Mouse (Mus musculus) midbrain, embryonic 14.5 days (tissue): ENCODE data around the gene Alg2. TPM values are rescaled to one million over a fixed set of nuclear protein-coding genes. Genes with fewer than 3 reads are reported as not detected.

ENCODE experiments used
- ATAC-seq: fragments of 200-750 bp; cut with Nextera tagmentation; 2 replicates; pipeline ENCODE4 v1.8.0; 2017; ENCODE audit warnings: moderate number of reproducible peaks, moderate library complexity; ENCODE audit not compliant: low FRiP score, low TSS enrichment
- DNase-seq: peaks from one replicate; pipeline ENCODE4 v3.0.0-alpha.2; 2015
- H3K27ac ChIP-seq: fragments of 300-500 bp; sonication (generic); replicated peaks from 2 replicates; pipeline ENCODE4 v1.5.1; 2014; ENCODE audit warnings: mild to moderate bottlenecking, low read depth, low read length, moderate library complexity
- H3K27me3 ChIP-seq: fragments of 300-500 bp; sonication (generic); 2 replicates; pipeline ENCODE4 v1.6.1; 2014; ENCODE audit warnings: low read length, control low read depth, mixed read lengths; ENCODE audit not compliant: control insufficient read depth, insufficient read depth
- H3K36me3 ChIP-seq: fragments of 300-500 bp; sonication (generic); 2 replicates; pipeline ENCODE4 v1.6.1; 2014; ENCODE audit warnings: low read length, control low read depth; ENCODE audit not compliant: control insufficient read depth, insufficient read depth
- H3K4me1 ChIP-seq: fragments of 300-500 bp; sonication (generic); 2 replicates; pipeline ENCODE4 v1.6.1; 2014; ENCODE audit warnings: mild to moderate bottlenecking, antibody characterized with exemption, low read length, control low read depth; ENCODE audit not compliant: control insufficient read depth, insufficient read depth
- H3K4me2 ChIP-seq: fragments of 300-500 bp; sonication (generic); 2 replicates; pipeline ENCODE4 v1.6.1; 2014; ENCODE audit warnings: mild to moderate bottlenecking, low read length, moderate library complexity
- H3K4me3 ChIP-seq: fragments of 300-500 bp; sonication (generic); replicated peaks from 2 replicates; pipeline ENCODE4 v1.5.1; 2014; ENCODE audit warnings: low read depth, low read length
- H3K9ac ChIP-seq: fragments of 300-500 bp; sonication (generic); replicated peaks from 2 replicates; pipeline ENCODE4 v1.6.1; 2014; ENCODE audit warnings: mild to moderate bottlenecking, low read length, moderate library complexity
- H3K9me3 ChIP-seq: fragments of 300-500 bp; sonication (generic); 2 replicates; pipeline ENCODE4 v1.6.1; 2016; ENCODE audit warnings: low read length, control low read depth, mixed read lengths; ENCODE audit not compliant: control insufficient read depth
- WGBS: fragments of 180-500 bp; shearing (Covaris S2); extraction: QIAGEN DNeasy Blood & Tissue Kit; methylation state at CpG from one replicate; pipeline ENCODE4 v1.1.7; 2014; 5-methylcytosine and 5-hydroxymethylcytosine counted together
- polyA plus RNA-seq: library from polyadenylated mRNA; unstranded; fragments of >200 nt; fragmentation: Nextera tagmentation; extraction: Ambion mirVana; gene quantifications from 2 replicates; pipeline ENCODE4 v1.2.1, GENCODE M21; 2014

Gene Alg2
- polyA plus RNA-seq: 311 and 339 TPM in 2 replicates

GRCm38 (mm10) chr4:47473968-47474729 lies at the start of gene Alg2, which contains the start of gene Sec61b:
Gene Alg2, minus strand, starts transcription at chr4:47474333.
Gene Sec61b, plus strand, starts transcription at chr4:47474658.
- Histone ChIP-seq H3K4me3 (peak within 1 kb of the TSS; percentile 91), H3K27ac (peak within 1 kb of the TSS; percentile 97), H3K4me2 (peak within 1 kb of the TSS; percentile 59), H3K4me1 (peaks cover 16% of the 10 kb centered on the region), H3K9ac (peak within 1 kb of the TSS; percentile 88), H3K9me3 (no peaks in the 10 kb centered on the region), H3K36me3 (peaks cover 62% of the 10 kb centered on the region), H3K27me3 (no peaks in the 10 kb centered on the region)
- ATAC-seq (peak; percentile 97), DNase-seq (peak; percentile 100)
- WGBS: under 1% methylated on average over 58 of the region's 58 CpGs

- ATAC-seq: peak; percentile 34; the same call in 1 of the 2 replicates
Measured at GRCm38 (mm10) chr4:47521884-47522605, 47.9 kb upstream of the Alg2 start.

GRCm38 (mm10) chr4:47520076-47520475 lies 45.9 kb upstream of the Alg2 start:
- H3K27ac ChIP-seq: no peak overlapping the region
- DNase-seq (no peak), ATAC-seq (no peak)
- H3K4me2 ChIP-seq: no peak overlapping the region
- H3K27me3 ChIP-seq: no peaks in the 10 kb centered on the region
- no peaks in the 10 kb centered on the region for H3K36me3 ChIP-seq
- H3K4me3 ChIP-seq: no peak overlapping the region
- 69% methylated on average over 4 of the region's 4 CpGs for WGBS
- no peaks in the 10 kb centered on the region for H3K4me1 ChIP-seq
- no peaks in the 10 kb centered on the region for H3K9me3 ChIP-seq
- H3K9ac ChIP-seq: no peak overlapping the region

More at GRCm38 (mm10) chr4:47521884-47522605, 47.9 kb upstream of the Alg2 start:
- H3K9me3 ChIP-seq: no peaks in the 10 kb centered on the region
- no peaks in the 10 kb centered on the region for H3K4me1 ChIP-seq
- DNase-seq: peak; percentile 85
- no peak overlapping the region for H3K4me2 ChIP-seq
- no peak overlapping the region for H3K9ac ChIP-seq
- 89% methylated on average over 6 of the region's 6 CpGs for WGBS
- no peaks in the 10 kb centered on the region for H3K36me3 ChIP-seq
- H3K27ac ChIP-seq: no peak overlapping the region
- H3K4me3 ChIP-seq: no peak overlapping the region
- no peaks in the 10 kb centered on the region for H3K27me3 ChIP-seq

DNA sequence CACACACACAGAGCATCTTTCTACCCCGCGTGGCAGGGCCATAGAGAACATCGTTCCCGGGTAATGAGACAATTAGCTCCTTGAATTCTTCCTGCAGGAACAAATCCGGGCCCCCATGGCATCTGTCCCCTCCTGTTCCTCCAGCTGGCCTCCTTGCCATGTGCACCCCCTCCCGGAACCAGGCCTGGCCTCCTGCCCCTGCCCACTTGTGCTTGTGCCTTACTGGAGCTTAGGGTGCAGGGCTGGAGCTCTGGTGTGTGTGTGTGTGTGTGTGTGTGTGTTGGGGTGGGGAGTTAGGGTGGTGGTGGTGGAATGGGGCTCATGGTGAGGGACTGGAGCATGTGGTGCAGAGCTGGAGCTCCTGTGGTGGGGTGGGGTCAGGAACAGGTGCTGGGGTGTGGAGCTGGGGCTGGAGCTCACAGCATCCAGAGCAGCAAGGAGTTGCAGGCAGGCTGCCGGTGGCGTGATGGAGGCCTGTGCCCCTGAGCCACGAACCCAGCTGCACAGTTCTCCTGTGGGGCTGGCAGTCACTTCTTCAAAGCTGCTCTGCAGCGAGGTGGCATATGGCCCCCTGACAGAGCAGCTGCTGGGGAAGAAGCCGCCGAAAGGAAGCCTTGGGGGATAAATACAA lies 44.5 kb upstream of the Alg2 start:
- Histone ChIP-seq H3K4me3 (no peak overlapping the region), H3K4me2 (0 out of 2 replicates have a peak overlapping the region, but pooled peaks have one; percentile 8), H3K9ac (no peak overlapping the region), H3K27me3 (no peaks in the 10 kb centered on the region), H3K27ac (no peak overlapping the region), H3K4me1 (no peaks in the 10 kb centered on the region), H3K36me3 (no peaks in the 10 kb centered on the region), H3K9me3 (no peaks in the 10 kb centered on the region)
- WGBS: 51% methylated on average over 12 of the region's 12 CpGs
- peak; percentile 55 for ATAC-seq
- DNase-seq: peak; percentile 27

- H3K4me2 ChIP-seq: no peak overlapping the region
- ATAC-seq: no peak
- 89% methylated on average over 10 of the region's 10 CpGs for WGBS
Measured at GRCm38 (mm10) chr4:47504841-47505517, 30.8 kb upstream of the Alg2 start.

DNA sequence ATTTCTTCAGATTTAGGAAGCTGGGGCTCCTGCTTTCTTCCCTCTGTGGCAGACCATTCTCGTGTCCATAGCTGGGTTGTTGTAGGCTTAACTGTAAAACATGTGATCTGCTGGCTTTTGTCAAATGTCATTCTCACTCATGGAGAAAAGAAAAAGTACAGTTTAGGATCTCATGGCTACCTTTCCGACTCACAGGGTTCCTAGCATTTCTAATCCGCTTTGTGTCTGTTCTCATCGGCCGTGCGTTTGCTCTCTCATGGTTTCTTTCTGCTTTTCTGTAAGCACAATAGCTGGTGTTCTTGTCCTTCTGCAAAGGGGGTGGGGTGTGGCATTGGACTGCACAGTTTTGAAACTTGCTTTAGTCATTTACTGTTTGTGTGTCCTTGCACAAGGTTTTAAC lies 28.9 kb upstream of the Alg2 start:
- Histone ChIP-seq H3K4me2 (no peak overlapping the region), H3K4me1 (no peaks in the 10 kb centered on the region), H3K9me3 (no peaks in the 10 kb centered on the region), H3K27ac (no peak overlapping the region), H3K27me3 (no peaks in the 10 kb centered on the region), H3K36me3 (no peaks in the 10 kb centered on the region), H3K9ac (no peak overlapping the region), H3K4me3 (no peak overlapping the region)
- ATAC-seq (no peak), DNase-seq (peak; percentile 48)
- WGBS: 85% methylated on average over 6 of the region's 6 CpGs

More at GRCm38 (mm10) chr4:47504841-47505517, 30.8 kb upstream of the Alg2 start:
- Histone ChIP-seq H3K27me3 (no peaks in the 10 kb centered on the region), H3K36me3 (no peaks in the 10 kb centered on the region), H3K4me1 (no peaks in the 10 kb centered on the region), H3K4me3 (no peak overlapping the region), H3K9me3 (no peaks in the 10 kb centered on the region), H3K27ac (no peak overlapping the region), H3K9ac (no peak overlapping the region)
- DNase-seq: no peak

- Histone ChIP-seq H3K27me3 (no peaks in the 10 kb centered on the region), H3K9ac (no peak overlapping the region), H3K4me1 (no peaks in the 10 kb centered on the region), H3K4me2 (no peak overlapping the region), H3K36me3 (no peaks in the 10 kb centered on the region), H3K27ac (no peak overlapping the region), H3K4me3 (no peak overlapping the region), H3K9me3 (no peaks in the 10 kb centered on the region)
- DNase-seq (peak; percentile 78), ATAC-seq (peak; percentile 55; the same call in 1 of the 2 replicates)
- 27% methylated on average over 4 of the region's 4 CpGs for WGBS
Measured at GRCm38 (mm10) chr4:47502546-47502971, 28.4 kb upstream of the Alg2 start.

- Histone ChIP-seq H3K4me2 (no peak overlapping the region), H3K9ac (no peak overlapping the region), H3K27me3 (no peaks in the 10 kb centered on the region), H3K4me1 (no peaks in the 10 kb centered on the region), H3K4me3 (no peak overlapping the region), H3K9me3 (no peaks in the 10 kb centered on the region), H3K36me3 (no peaks in the 10 kb centered on the region), H3K27ac (no peak overlapping the region)
- DNase-seq: no peak
- 89% methylated on average over 10 of the region's 10 CpGs for WGBS
- no peak for ATAC-seq
Measured at GRCm38 (mm10) chr4:47499121-47499545, 25.0 kb upstream of the Alg2 start.
